Mouse (Mus musculus) ES-Bruce4 (cell line): ENCODE data around the gene Pkd1l3.

ENCODE experiments used
- CTCF ChIP-seq: IDR thresholded peaks from one replicate; pipeline ENCODE4 v1.8.1; 2011; ENCODE audit warnings: low read depth, low read length
- POLR2A ChIP-seq: IDR thresholded peaks from one replicate; pipeline ENCODE4 v1.8.1; 2011; ENCODE audit warnings: low read length; ENCODE audit not compliant: insufficient read depth

GRCm38 (mm10) chr8:109584830-109585229 is 29.5 kb upstream of the Pkd1l3 start:
- TF ChIP-seq CTCF (no peak), POLR2A (no peak)
